7 mouse cellular contexts compared by ENCODE assay signal in genomic region chr16:11175489-11176207, GRCm38 (mm10). TPM values are rescaled to one million over a fixed set of nuclear protein-coding genes. Genes with fewer than 3 reads are reported as not detected.
DNase-seq lines count a peak whose midpoint lies in the region; ATAC-seq and TF ChIP-seq lines count a peak whose summit lies in the region.

No protein-coding gene starts in this region.

- no peaks in the 10 kb centered on the region for H3K27me3 ChIP-seq in forebrain, embryonic 16.5 days (replicated peaks; ENCODE audit: control insufficient read depth, insufficient read depth, low read length)

- H3K36me3 ChIP-seq in forebrain, embryonic 16.5 days (ENCODE audit: control insufficient read depth, insufficient read depth), result no peaks in the 10 kb centered on the region

- TF ChIP-seq CTCF in brain, embryonic 14.5 days (IDR thresholded peaks at IDR 0.05; ENCODE audit: borderline replicate concordance, extremely low read depth, insufficient read depth, insufficient read length), result no peak

- H3K9ac ChIP-seq in forebrain, embryonic 16.5 days (replicated peaks; ENCODE audit: low read depth, low read length), result peak overlapping the region; percentile 87

- peak; percentile 64 for ATAC-seq in forebrain, embryonic 16.5 days
- ATAC-seq in hematopoietic stem cell, adult 5-6 weeks (replicated peaks in 1 of 2; ENCODE audit: insufficient read depth in 1 of 2, low FRiP score in 2 of 2, low TSS enrichment in 1 of 2, low read depth in 1 of 2, poor library complexity in 2 of 2, severe bottlenecking in 2 of 2), result peak; percentile 12 to 41

- H3K27ac ChIP-seq in forebrain, embryonic 16.5 days (ENCODE audit: low read length), result peak overlapping the region; percentile 83

- peak overlapping the region; percentile 95 for H3K4me3 ChIP-seq in forebrain, embryonic 16.5 days (replicated peaks; ENCODE audit: low read length)

- peaks cover 17% of the 10 kb centered on the region for H3K4me1 ChIP-seq in forebrain, embryonic 16.5 days (replicated peaks; ENCODE audit: control insufficient read depth, insufficient read depth, low read length)

- peak; percentile 91 for DNase-seq in Muller cell, postnatal 12 days (ENCODE audit: inconsistent ontology term)
- DNase-seq in brain, embryonic 14.5 days (ENCODE audit: low read depth), result peak; percentile 59
- peak; percentile 40 for DNase-seq in layer of hippocampus, adult 9-11 months
- DNase-seq in lung, postnatal 36 days, result peak; percentile 86
- peak; percentile 84 for DNase-seq in retina, embryonic 14.5 days (ENCODE audit: low spot score)

- H3K4me2 ChIP-seq in forebrain, embryonic 16.5 days (ENCODE audit: low read length), result peak overlapping the region; percentile 89

- WGBS in forebrain, embryonic 16.5 days, result under 1% methylated on average over 72 of the region's 72 CpGs

- no peak for TF ChIP-seq POLR2A in brain, embryonic 14.5 days (IDR thresholded peaks at IDR 0.05; ENCODE audit: borderline replicate concordance, extremely low read depth, insufficient read depth, insufficient read length, poor library complexity, severe bottlenecking)

- H3K9me3 ChIP-seq in forebrain, embryonic 16.5 days (ENCODE audit: control insufficient read depth, low read length), result no peaks in the 10 kb centered on the region

RNA-seq across cellular contexts. Expression of gene Zc3h7a, which starts 0.5 kb away (rescaled TPM):
- 113 and 127 TPM in 2 replicates for polyA plus RNA-seq in brain, embryonic 14.5 days (2012; rRNA removed)
- polyA plus RNA-seq in forebrain, embryonic 16.5 days (2015; fragmentation: Nextera tagmentation; extraction: Ambion mirVana), result 80.4 and 89.3 TPM in 2 replicates
- 253 and 425 TPM in 2 replicates for total RNA-seq in hematopoietic stem cell, adult 5-6 weeks (2017)

RNA-seq across cellular contexts. Expression of gene Rsl1d1, which starts 27.5 kb away (rescaled TPM):
- 57.9 and 62.4 TPM in 2 replicates for polyA plus RNA-seq in brain, embryonic 14.5 days (2012; rRNA removed)
- 155 and 178 TPM in 2 replicates for polyA plus RNA-seq in forebrain, embryonic 16.5 days (2015; fragmentation: Nextera tagmentation; extraction: Ambion mirVana)
- total RNA-seq in hematopoietic stem cell, adult 5-6 weeks (2017), result 318 and 347 TPM in 2 replicates

RNA-seq across cellular contexts. Expression of gene Txndc11, which starts 41.2 kb away (rescaled TPM):
- polyA plus RNA-seq in brain, embryonic 14.5 days (2012; rRNA removed), result 26.6 and 28.2 TPM in 2 replicates
- polyA plus RNA-seq in forebrain, embryonic 16.5 days (2015; fragmentation: Nextera tagmentation; extraction: Ambion mirVana), result 29.8 and 33.3 TPM in 2 replicates
- total RNA-seq in hematopoietic stem cell, adult 5-6 weeks (2017), result 19.6 and 29.2 TPM in 2 replicates

Comparison
In these comparisons a context has a peak if more than half of its experiments do, and no peak if none do; other contexts are left out.
1. Peak in every context shown above with its lines: DNase-seq, ATAC-seq, H3K4me3 ChIP-seq and H3K27ac ChIP-seq.
2. DNase-seq: peak in every context shown above with its lines; median percentile 91 in Muller cell, postnatal 12 days; 86 in lung, postnatal 36 days; 84 in retina, embryonic 14.5 days; 59 in brain, embryonic 14.5 days; 40 in layer of hippocampus, adult 9-11 months.